Mouse (Mus musculus): ENCODE measurements around the gene Mfsd4b2. TPM values are rescaled to one million over a fixed set of nuclear protein-coding genes. Genes with fewer than 3 reads are reported as not detected.

Mfsd4b2 gene
- not detected in 2 replicates for polyA plus RNA-seq (2012; ENCODE audit: insufficient read depth, insufficient read length, low replicate concordance, missing spikeins)

DNA sequence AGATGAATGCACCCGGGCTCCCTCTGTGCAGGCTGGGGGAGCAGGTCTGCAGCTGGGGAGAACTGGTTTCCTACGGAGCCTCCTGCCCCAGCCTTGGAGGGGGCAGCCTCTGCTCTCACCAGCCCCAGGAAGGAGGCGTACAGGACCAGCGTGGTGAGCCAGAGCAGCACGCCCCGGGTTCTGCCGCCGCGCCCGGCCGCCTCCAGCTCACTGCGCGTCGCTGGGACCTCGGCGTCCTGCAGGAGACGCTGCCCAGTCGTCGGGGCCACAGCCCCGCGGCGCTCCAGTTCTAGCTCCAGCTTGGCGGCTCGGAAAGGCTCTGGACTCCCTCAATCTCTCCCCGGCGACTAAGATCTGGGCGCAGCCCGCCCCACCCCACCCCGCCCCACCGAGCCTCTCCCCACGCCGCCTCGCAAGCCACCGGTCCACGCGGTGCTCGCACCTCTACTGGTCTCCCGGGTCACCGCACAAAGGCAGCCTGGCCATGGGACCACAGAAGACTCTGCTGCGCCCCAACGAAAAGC is at the start of gene Mfsd4b2:
TSS of gene Mfsd4b2 (minus strand) at position 308 of the 524 bp plus-strand sequence.
- Histone ChIP-seq H3K27ac (ENCODE audit: insufficient read depth, low read depth, low read length) (no peak within 1 kb of the TSS), H3K4me3 (ENCODE audit: insufficient read depth, low read depth, low read length) (peak within 1 kb of the TSS; percentile 27), H3K4me1 (ENCODE audit: control insufficient read depth, insufficient read depth, low read length) (peaks cover 3% of the 10 kb centered on the region)
- WGBS = 2% methylated on average over 41 of the region's 41 CpGs
- TF ChIP-seq POLR2A (IDR thresholded peaks at IDR 0.05; ENCODE audit: insufficient read depth, low read depth, low read length) (no peak), CTCF (IDR thresholded peaks at IDR 0.05; ENCODE audit: insufficient read depth, low read depth, low read length) (no peak)

DNA sequence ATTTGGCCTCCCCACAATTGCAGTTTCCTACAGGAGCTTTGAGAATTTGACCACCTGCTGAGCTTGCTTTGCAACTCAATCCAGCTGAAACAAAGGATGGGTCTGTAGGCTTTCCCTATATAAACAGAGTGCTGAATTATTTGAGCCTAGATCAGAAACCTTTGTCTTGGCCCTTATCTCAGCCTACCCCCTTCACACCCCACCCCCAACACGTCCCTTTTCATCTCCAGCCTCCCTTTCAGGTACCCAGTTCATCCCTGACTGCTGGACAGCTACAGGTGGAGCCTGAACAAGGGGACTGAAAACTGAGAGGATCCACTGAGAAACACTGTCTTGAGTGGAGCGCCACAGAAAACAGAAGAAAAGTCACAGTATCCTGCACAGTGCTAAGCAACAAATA is 49.0 kb upstream of the Mfsd4b2 start:
- H3K4me1 ChIP-seq (ENCODE audit: control insufficient read depth, insufficient read depth, low read length) = peaks cover 2% of the 10 kb centered on the region; the same call in 1 of the 2 replicates
- TF ChIP-seq CTCF (IDR thresholded peaks at IDR 0.05; ENCODE audit: insufficient read depth, low read depth, low read length) (no peak), POLR2A (IDR thresholded peaks at IDR 0.05; ENCODE audit: insufficient read depth, low read depth, low read length) (no peak)
- 52% methylated on average over 2 of the region's 2 CpGs for WGBS
- H3K27ac ChIP-seq (ENCODE audit: insufficient read depth, low read depth, low read length) = no peak overlapping the region
- no peak overlapping the region for H3K4me3 ChIP-seq (ENCODE audit: insufficient read depth, low read depth, low read length)

DNA sequence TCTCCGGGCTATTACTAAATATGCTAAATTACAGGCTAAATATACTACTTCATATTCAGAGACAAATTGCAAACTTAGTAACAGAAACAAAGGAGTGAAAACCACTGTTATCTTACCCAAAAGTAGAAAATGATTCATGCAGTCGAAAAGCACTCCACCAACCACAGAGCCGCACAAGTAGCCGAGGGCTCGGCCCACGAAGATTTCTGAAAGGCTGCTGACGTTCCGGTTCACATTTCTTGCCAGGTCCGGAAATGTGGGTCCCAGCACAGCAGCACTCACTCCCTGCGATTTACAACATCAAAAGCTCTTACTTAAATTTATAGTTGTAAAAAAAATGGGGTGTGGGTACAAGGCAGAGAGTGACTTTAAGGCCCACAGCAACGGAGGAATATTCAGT is 48.3 kb upstream of the Mfsd4b2 start:
- 39% methylated on average over 11 of the region's 11 CpGs for WGBS
- Histone ChIP-seq H3K4me1 (ENCODE audit: control insufficient read depth, insufficient read depth, low read length) (peaks cover 2% of the 10 kb centered on the region; the same call in 1 of the 2 replicates), H3K4me3 (ENCODE audit: insufficient read depth, low read depth, low read length) (no peak overlapping the region), H3K27ac (ENCODE audit: insufficient read depth, low read depth, low read length) (no peak overlapping the region)
- TF ChIP-seq POLR2A (IDR thresholded peaks at IDR 0.05; ENCODE audit: insufficient read depth, low read depth, low read length) (no peak), CTCF (IDR thresholded peaks at IDR 0.05; ENCODE audit: insufficient read depth, low read depth, low read length) (no peak)

DNA sequence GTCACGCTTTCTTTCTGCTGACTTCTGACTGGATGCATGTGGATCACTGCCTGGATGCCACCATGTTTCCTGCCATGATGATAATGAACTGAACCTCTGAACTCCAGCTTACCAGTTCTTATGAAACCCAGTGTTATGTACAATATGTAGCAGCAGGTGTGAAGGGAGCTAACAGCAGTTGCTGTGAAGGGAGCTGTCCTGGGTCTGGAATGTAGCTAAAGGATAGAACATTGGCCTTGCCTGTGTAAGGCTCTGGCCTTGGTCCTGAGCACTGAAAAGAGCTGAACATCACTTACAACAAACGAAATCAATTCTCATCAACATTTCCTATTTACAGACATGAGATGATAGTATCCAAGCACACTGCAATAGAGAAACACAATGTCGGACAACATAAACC is 40.8 kb upstream of the Mfsd4b2 start:
- WGBS = 90% methylated on average over 3 of the region's 3 CpGs
- TF ChIP-seq POLR2A (IDR thresholded peaks at IDR 0.05; ENCODE audit: insufficient read depth, low read depth, low read length) (no peak), CTCF (IDR thresholded peaks at IDR 0.05; ENCODE audit: insufficient read depth, low read depth, low read length) (no peak)
- H3K27ac ChIP-seq (ENCODE audit: insufficient read depth, low read depth, low read length) = no peak overlapping the region

DNA sequence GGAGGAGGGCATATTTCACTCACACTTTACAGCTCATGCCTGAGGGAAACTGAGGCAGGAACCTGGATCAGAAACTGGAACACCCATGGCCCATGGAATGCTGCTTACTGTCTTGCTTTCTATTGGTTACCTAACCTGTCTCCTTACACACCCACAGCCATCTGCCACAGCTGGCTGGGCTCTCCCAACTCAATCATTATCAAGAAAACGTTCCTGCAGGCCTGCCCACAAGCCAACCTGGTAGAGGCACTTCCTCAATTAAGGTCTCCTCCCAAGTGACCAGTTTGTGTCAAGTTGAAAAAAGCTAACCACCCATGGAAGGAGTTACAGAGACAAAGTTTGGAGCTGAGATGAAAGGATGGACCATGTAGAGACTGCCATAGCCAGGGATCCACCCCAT is 35.2 kb upstream of the Mfsd4b2 start:
- 41% methylated on average over 1 of the region's 1 CpGs for whole genome bisulfite sequencing

More for the DNA sequence above, 40.8 kb upstream of the Mfsd4b2 start:
- no peaks in the 10 kb centered on the region for H3K4me1 ChIP-seq (ENCODE audit: control insufficient read depth, insufficient read depth, low read length)
- H3K4me3 ChIP-seq (ENCODE audit: insufficient read depth, low read depth, low read length) = no peak overlapping the region

DNA sequence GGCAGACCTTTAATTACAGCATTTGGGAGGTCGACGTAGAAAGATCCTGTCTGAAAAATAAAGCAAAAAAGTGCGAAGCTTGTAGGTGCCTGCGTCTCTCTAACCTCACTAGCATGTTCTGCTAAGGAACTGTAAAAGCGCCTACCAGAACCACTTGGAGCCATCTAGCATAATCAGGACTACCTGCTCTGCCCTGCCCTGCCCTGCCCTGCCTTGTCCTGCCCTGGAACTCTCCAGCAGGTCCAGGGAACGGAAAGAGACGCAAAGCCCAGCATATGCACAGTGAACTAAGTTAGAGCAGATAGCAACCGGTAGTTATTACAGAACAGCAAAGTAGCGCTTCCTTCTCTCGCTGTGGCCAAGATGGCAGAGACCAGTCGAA is 33.7 kb upstream of the Mfsd4b2 start:
- H3K4me1 ChIP-seq (ENCODE audit: control insufficient read depth, insufficient read depth, low read length) = peaks cover 5% of the 10 kb centered on the region
- no peak overlapping the region for H3K27ac ChIP-seq (ENCODE audit: insufficient read depth, low read depth, low read length)
- no peak for TF ChIP-seq POLR2A (IDR thresholded peaks at IDR 0.05; ENCODE audit: insufficient read depth, low read depth, low read length)
- TF ChIP-seq CTCF (IDR thresholded peaks at IDR 0.05; ENCODE audit: insufficient read depth, low read depth, low read length) = no peak
- 40% methylated on average over 11 of the region's 11 CpGs for WGBS
- peak overlapping the region; percentile 57 for H3K4me3 ChIP-seq (ENCODE audit: insufficient read depth, low read depth, low read length)

More for the DNA sequence above, 35.2 kb upstream of the Mfsd4b2 start:
- no peak overlapping the region for H3K27ac ChIP-seq (ENCODE audit: insufficient read depth, low read depth, low read length)
- H3K4me1 ChIP-seq (ENCODE audit: control insufficient read depth, insufficient read depth, low read length) = peaks cover 5% of the 10 kb centered on the region
- no peak for TF ChIP-seq CTCF (IDR thresholded peaks at IDR 0.05; ENCODE audit: insufficient read depth, low read depth, low read length)
- no peak for TF ChIP-seq POLR2A (IDR thresholded peaks at IDR 0.05; ENCODE audit: insufficient read depth, low read depth, low read length)
- H3K4me3 ChIP-seq (ENCODE audit: insufficient read depth, low read depth, low read length) = no peak overlapping the region

DNA sequence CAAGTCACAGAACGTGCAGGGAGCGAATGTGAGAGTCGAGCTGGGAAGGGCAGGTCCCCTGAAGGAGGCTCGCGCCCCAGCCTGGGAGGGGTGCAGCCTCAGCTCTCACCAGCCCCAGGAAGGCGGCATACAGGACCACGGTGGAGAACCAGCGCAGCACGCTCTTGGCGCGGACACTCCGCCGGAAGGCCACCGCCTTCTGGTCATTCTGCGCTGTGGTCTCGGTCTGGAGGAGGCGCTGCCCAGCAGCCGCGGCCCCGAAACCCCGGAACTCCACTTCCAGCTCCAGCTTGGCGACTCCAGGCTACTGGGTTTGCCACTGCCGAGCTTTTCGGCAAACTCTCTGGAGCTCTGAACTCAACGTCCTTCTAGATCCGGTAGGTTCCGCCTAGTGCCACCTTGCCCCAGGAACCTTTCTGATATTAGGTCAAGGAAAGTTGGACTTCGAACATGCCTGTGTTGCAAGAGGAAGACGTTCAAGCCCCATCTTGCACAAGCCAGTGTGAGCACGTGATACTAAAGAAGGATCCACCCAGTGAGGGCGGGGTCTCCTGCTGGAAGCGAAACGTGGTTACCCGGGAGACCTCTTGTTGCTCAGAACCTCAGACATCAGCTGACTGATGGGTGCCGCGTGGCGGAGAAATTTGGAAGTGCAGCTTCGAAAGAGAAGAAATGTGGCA is 33.2 kb upstream of the Mfsd4b2 start, which contains the start of gene Mfsd4b3:
TSS of gene Mfsd4b3 (minus strand) at position 393 of the 680 bp plus-strand sequence.
- WGBS = under 1% methylated on average over 38 of the region's 38 CpGs
- no peak within 1 kb of the TSS for H3K27ac ChIP-seq (ENCODE audit: insufficient read depth, low read depth, low read length)
- peak within 1 kb of the TSS; percentile 57 for H3K4me3 ChIP-seq (ENCODE audit: insufficient read depth, low read depth, low read length)
- peak; percentile 42; the same call in 1 of the 2 replicates for TF ChIP-seq CTCF (IDR thresholded peaks at IDR 0.05; ENCODE audit: insufficient read depth, low read depth, low read length)
- TF ChIP-seq POLR2A (IDR thresholded peaks at IDR 0.05; ENCODE audit: insufficient read depth, low read depth, low read length) = no peak
- peaks cover 5% of the 10 kb centered on the region for H3K4me1 ChIP-seq (ENCODE audit: control insufficient read depth, insufficient read depth, low read length)

DNA sequence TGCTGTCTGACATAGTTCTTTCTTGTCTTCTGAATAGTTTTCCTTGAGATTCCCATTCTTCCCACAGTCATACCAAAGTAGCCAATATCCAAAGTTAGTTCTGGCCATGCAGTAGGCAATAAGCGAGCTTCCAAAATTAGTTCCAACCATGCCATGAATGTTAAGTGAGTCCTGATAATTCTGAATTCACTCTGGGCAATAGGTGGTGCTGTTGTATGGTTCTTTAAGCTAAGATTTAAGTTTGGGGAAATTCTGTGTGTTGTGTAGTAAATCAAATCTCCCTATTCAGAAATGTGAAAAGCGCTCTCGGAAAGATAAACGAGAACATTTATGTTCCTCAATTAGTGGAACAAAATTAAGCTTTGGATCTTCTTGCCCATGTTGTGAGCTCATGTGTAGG is 31.5 kb upstream of the Mfsd4b2 start:
- Histone ChIP-seq H3K4me1 (ENCODE audit: control insufficient read depth, insufficient read depth, low read length) (peaks cover 5% of the 10 kb centered on the region), H3K4me3 (ENCODE audit: insufficient read depth, low read depth, low read length) (no peak overlapping the region), H3K27ac (ENCODE audit: insufficient read depth, low read depth, low read length) (no peak overlapping the region)
- TF ChIP-seq CTCF (IDR thresholded peaks at IDR 0.05; ENCODE audit: insufficient read depth, low read depth, low read length) = no peak
- no peak for TF ChIP-seq POLR2A (IDR thresholded peaks at IDR 0.05; ENCODE audit: insufficient read depth, low read depth, low read length)
- 31% methylated on average over 4 of the region's 4 CpGs for WGBS

DNA sequence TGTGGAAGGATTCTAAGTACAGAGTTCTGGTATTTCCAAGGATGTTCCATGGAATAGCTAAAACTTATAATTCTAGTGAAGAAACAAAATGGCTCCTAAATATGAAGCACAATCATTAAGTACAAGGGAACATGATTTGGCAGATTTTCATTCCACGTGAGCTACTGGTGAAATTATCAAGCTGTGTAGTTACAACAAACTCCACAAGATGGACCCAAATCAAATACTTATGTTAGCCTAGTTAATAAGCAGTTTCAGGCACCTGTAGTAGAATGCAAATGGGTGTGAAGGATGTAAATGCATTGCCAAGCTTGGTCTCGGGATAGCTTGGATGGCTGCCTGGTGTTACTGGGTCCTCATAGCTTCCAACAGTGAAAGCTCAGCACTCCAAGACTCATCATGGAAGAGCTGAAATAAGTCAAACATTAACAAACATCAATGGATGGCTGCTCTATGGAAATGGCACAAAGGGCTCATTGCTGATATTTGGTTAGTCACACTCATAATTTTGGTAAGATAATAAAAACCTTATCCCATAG is 29.7 kb upstream of the Mfsd4b2 start:
- no peak for TF ChIP-seq CTCF (IDR thresholded peaks at IDR 0.05; ENCODE audit: insufficient read depth, low read depth, low read length)
- TF ChIP-seq POLR2A (IDR thresholded peaks at IDR 0.05; ENCODE audit: insufficient read depth, low read depth, low read length) = no peak
- 26% methylated on average over 2 of the region's 2 CpGs for whole genome bisulfite sequencing

More for the DNA sequence above, 29.7 kb upstream of the Mfsd4b2 start:
- Histone ChIP-seq H3K4me1 (ENCODE audit: control insufficient read depth, insufficient read depth, low read length) (peaks cover 5% of the 10 kb centered on the region), H3K4me3 (ENCODE audit: insufficient read depth, low read depth, low read length) (no peak overlapping the region), H3K27ac (ENCODE audit: insufficient read depth, low read depth, low read length) (no peak overlapping the region)
